ENCODE assay signal across 15 mouse cellular contexts in the genomic region with DNA sequence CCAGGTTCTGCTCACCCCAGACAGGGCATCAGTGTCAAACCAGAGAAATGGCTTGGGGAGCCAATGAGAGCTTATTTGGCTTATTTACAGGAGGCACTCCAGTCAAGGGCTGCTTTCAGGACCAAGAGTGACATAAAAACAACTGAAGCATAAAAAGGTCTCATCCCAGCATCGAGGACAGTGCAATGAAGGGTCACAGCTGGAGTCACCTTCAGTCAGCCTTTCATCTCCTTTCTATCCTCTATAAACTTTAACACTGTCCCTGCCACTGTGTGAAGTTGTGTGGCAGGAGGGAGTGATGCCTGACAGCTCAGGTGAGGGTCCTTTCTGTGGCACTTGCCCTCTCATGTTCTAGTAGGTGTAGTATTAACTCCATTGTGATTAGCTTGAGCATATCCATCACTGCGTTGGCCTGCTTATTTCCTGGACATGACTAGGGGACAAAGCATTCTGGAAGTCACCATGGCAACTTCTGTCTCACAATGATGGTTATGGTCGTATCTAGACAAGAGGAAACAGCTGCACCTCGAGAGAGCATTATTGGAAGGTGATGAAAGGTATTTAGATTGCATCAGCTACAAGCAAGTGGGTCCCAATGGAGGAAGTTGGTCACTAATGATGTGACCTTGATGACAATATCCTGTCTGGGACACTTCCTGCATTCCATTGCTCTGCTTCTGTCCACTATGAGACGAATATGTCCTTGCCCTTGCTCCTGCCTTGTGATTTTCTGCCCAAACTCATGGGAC.
DNase-seq lines count a peak whose midpoint lies in the region; ATAC-seq and TF ChIP-seq lines count a peak whose summit lies in the region.
"Had no signal": no experiment of that assay in that cellular context is flagged by ENCODE, and none has a peak within 500 bp of the region (broad histone marks: within the 10 kb centered on the region; RNA-seq: fewer than 3 reads in every experiment).

No protein-coding gene starts in this region.

- no peak overlapping the region for H3K4me3 ChIP-seq in heart, embryonic 10.5 days
- H3K4me3 ChIP-seq in lung, postnatal 0 days (ENCODE audit: low read depth, low read length) = no peak overlapping the region
- H3K4me3 ChIP-seq: midbrain, embryonic 15.5 days; neural tube, embryonic 13.5 days had no signal

- WGBS in heart, embryonic 10.5 days = 41% methylated on average over 5 of the region's 5 CpGs
- WGBS in lung, postnatal 0 days = 25% methylated on average over 5 of the region's 5 CpGs

- no peaks in the 10 kb centered on the region for H3K36me3 ChIP-seq in heart, embryonic 10.5 days
- H3K36me3 ChIP-seq in lung, postnatal 0 days (ENCODE audit: insufficient read depth, low read length) = no peaks in the 10 kb centered on the region
- H3K36me3 ChIP-seq: midbrain, embryonic 15.5 days; neural tube, embryonic 13.5 days had no signal

- peak; percentile 95 for TF ChIP-seq EP300 in lung, postnatal 0 days (IDR thresholded peaks at IDR 0.05)

- intact Hi-C loops in heart, postnatal 14 days (cut with DNase I) = no loop called here
- intact Hi-C loops in heart, postnatal 10 days (cut with DNase I) = no loop called here
- intact Hi-C loops in gastrocnemius, postnatal 14 days (cut with DNase I; ENCODE audit: low total_unique reads) = no loop called here

- H3K4me1 ChIP-seq in heart, embryonic 10.5 days = 0 out of 2 replicates have a peak, but pooled peaks cover 7% of the 10 kb centered on the region
- no peaks in the 10 kb centered on the region for H3K4me1 ChIP-seq in lung, postnatal 0 days (ENCODE audit: insufficient read depth, low read depth, low read length)
- H3K4me1 ChIP-seq: midbrain, embryonic 15.5 days; neural tube, embryonic 13.5 days had no signal

- ATAC-seq in lung, postnatal 0 days = peak; percentile 88
- no peak for ATAC-seq in erythroblast, adult 5-6 weeks (replicated peaks; ENCODE audit: low FRiP score, poor library complexity, severe bottlenecking)
- ATAC-seq: CD4-positive, CD25-positive, alpha-beta regulatory T cell, adult 4 months; midbrain, embryonic 15.5 days had no signal

- 0 out of 2 replicates have a peak overlapping the region, but pooled peaks have one; percentile 6 for H3K27ac ChIP-seq in heart, embryonic 10.5 days
- no peak overlapping the region; the same call in 1 of the 2 replicates for H3K27ac ChIP-seq in lung, postnatal 0 days (ENCODE audit: low read length)
- H3K27ac ChIP-seq: hindbrain, embryonic 14.5 days; liver, embryonic 14.5 days; midbrain, embryonic 15.5 days; neural tube, embryonic 13.5 days had no signal

- DNase-seq in heart, embryonic 10.5 days (ENCODE audit: low spot score) = no peak
- no peak for DNase-seq in heart, postnatal 14 days
- peak; percentile 71 for DNase-seq in lung, postnatal 0 days (ENCODE audit: low spot score)
- no peak for DNase-seq in lung, postnatal 25 days (ENCODE audit: low spot score)
- peak; percentile 34 to 44 for DNase-seq in heart, postnatal 10 days
- no peak for DNase-seq in spleen, postnatal 14 days (ENCODE audit: low spot score in 2 of 2)
- no peak for DNase-seq in gastrocnemius, postnatal 14 days
- DNase-seq: adrenal gland, adult 2 months; cerebellum, postnatal 25 days had no signal

- no peaks in the 10 kb centered on the region for H3K27me3 ChIP-seq in heart, embryonic 10.5 days (ENCODE audit: insufficient read depth, poor library complexity, severe bottlenecking)
- no peaks in the 10 kb centered on the region for H3K27me3 ChIP-seq in lung, postnatal 0 days (replicated peaks; ENCODE audit: insufficient read depth, low read length)
- H3K27me3 ChIP-seq: midbrain, embryonic 15.5 days; neural tube, embryonic 13.5 days had no signal

- no peak overlapping the region for H3K4me2 ChIP-seq in lung, postnatal 0 days (replicated peaks; ENCODE audit: low read depth, low read length)
- H3K4me2 ChIP-seq: hindbrain, embryonic 14.5 days; midbrain, embryonic 15.5 days; neural tube, embryonic 13.5 days had no signal

- H3K9ac ChIP-seq in lung, postnatal 0 days (replicated peaks; ENCODE audit: low read depth) = no peak overlapping the region
- H3K9ac ChIP-seq: hindbrain, embryonic 14.5 days; liver, embryonic 14.5 days; midbrain, embryonic 15.5 days; neural tube, embryonic 13.5 days had no signal

- no peak for TF ChIP-seq CTCF in lung, postnatal 0 days (IDR thresholded peaks at IDR 0.05)

- H3K9me3 ChIP-seq in heart, embryonic 10.5 days = no peaks in the 10 kb centered on the region
- H3K9me3 ChIP-seq in lung, postnatal 0 days (ENCODE audit: low read length) = no peaks in the 10 kb centered on the region
- H3K9me3 ChIP-seq: midbrain, embryonic 15.5 days; neural tube, embryonic 13.5 days had no signal

Comparison
In these comparisons a context has a peak if more than half of its experiments do, and no peak if none do; other contexts are left out.
1. DNase-seq: peak in lung, postnatal 0 days (single experiment) and heart, postnatal 10 days (2 of 2); none in heart, embryonic 10.5 days (single experiment), heart, postnatal 14 days (0 of 2), lung, postnatal 25 days (single experiment), spleen, postnatal 14 days (0 of 2) and gastrocnemius, postnatal 14 days (single experiment).